Mouse (Mus musculus) limb, embryonic 14.5 days (tissue): ENCODE measurements at regions not wholly inside any gene's neighbourhood (a gene's known extent, or its start where the extent isn't known, plus 50 kb on each side); places are given as distances from the start of the nearest gene placed in this dataset.
"Not testable (repeated sequence)": the region's sequence is repeated elsewhere in the genome, so short reads cannot be mapped to it uniquely, and the experiment has no call there.

Experiments used
- ATAC-seq: fragments of 200-750 bp; cut with Nextera tagmentation; 2 replicates; pipeline ENCODE4 v1.8.0; 2017; ENCODE audit warnings: low read depth, moderate number of reproducible peaks, moderate TSS enrichment; ENCODE audit not compliant: low FRiP score
- DNase-seq: peaks from one replicate; pipeline ENCODE4 v3.0.0-alpha.2; 2015; ENCODE audit warnings: low spot score
- H3K27ac ChIP-seq: fragments of 300-500 bp; sonication (generic); replicated peaks from 2 replicates; pipeline ENCODE4 v1.5.1; 2014; ENCODE audit warnings: low read depth, mild to moderate bottlenecking, low read length, moderate library complexity, mixed read lengths
- H3K27me3 ChIP-seq: fragments of 300-500 bp; sonication (generic); 2 replicates; pipeline ENCODE4 v1.6.1; 2014; ENCODE audit warnings: low read length, mixed read lengths; ENCODE audit not compliant: control insufficient read depth, insufficient read depth
- H3K36me3 ChIP-seq: fragments of 300-500 bp; sonication (generic); 2 replicates; pipeline ENCODE4 v1.6.1; 2014; ENCODE audit warnings: mild to moderate bottlenecking, low read length, moderate library complexity, mixed read lengths; ENCODE audit not compliant: control insufficient read depth, insufficient read depth
- H3K4me1 ChIP-seq: fragments of 300-500 bp; sonication (generic); 2 replicates; pipeline ENCODE4 v1.6.1; 2014; ENCODE audit warnings: antibody characterized with exemption, low read length, mixed read lengths; ENCODE audit not compliant: control insufficient read depth, insufficient read depth
- H3K4me2 ChIP-seq: fragments of 300-500 bp; sonication (generic); replicated peaks from 2 replicates; pipeline ENCODE4 v1.6.1; 2014; ENCODE audit warnings: low read depth, mild to moderate bottlenecking, low read length, moderate library complexity; ENCODE audit not compliant: severe bottlenecking
- H3K4me3 ChIP-seq: fragments of 300-500 bp; sonication (generic); replicated peaks from 2 replicates; pipeline ENCODE4 v1.5.1; 2014; ENCODE audit warnings: low read length
- H3K9ac ChIP-seq: fragments of 300-500 bp; sonication (generic); 2 replicates; pipeline ENCODE4 v1.6.1; 2014; ENCODE audit warnings: mild to moderate bottlenecking, low read depth, low read length, moderate library complexity; ENCODE audit not compliant: severe bottlenecking
- H3K9me3 ChIP-seq: fragments of 300-500 bp; sonication (generic); 2 replicates; pipeline ENCODE4 v1.6.1; 2016; ENCODE audit warnings: low read length; ENCODE audit not compliant: control insufficient read depth
- POLR2A ChIP-seq: fragments of 200-500 bp; IDR thresholded peaks from 2 replicates; pipeline ENCODE4 v1.8.0; 2012; ENCODE audit warnings: inconsistent platforms, mild to moderate bottlenecking, moderate library complexity, borderline replicate concordance; ENCODE audit not compliant: insufficient read depth, insufficient read length; ENCODE audit errors: extremely low read depth
- WGBS: fragments of 180-500 bp; shearing (Covaris S2); extraction: QIAGEN DNeasy Blood & Tissue Kit; methylation state at CpG from one replicate; pipeline ENCODE4 v1.1.7; 2014; 5-methylcytosine and 5-hydroxymethylcytosine counted together

GRCm38 (mm10) chr13:11030874-11031273, 670.2 kb upstream of the Chrm3 start:
- not testable (repeated sequence) for H3K4me3 ChIP-seq, H3K27ac ChIP-seq, DNase-seq, ATAC-seq, H3K9ac ChIP-seq, H3K36me3 ChIP-seq, H3K4me1 ChIP-seq, H3K27me3 ChIP-seq, H3K4me2 ChIP-seq, H3K9me3 ChIP-seq

- no peak for ATAC-seq
- no peaks in the 10 kb centered on the region for H3K27me3 ChIP-seq
- H3K36me3 ChIP-seq = no peaks in the 10 kb centered on the region
- WGBS = 82% methylated on average over 4 of the region's 4 CpGs
- H3K27ac ChIP-seq = no peak overlapping the region
- H3K9ac ChIP-seq = no peak overlapping the region
- H3K4me1 ChIP-seq = no peaks in the 10 kb centered on the region
- DNase-seq = no peak
- H3K4me2 ChIP-seq = no peak overlapping the region
- no peaks in the 10 kb centered on the region for H3K9me3 ChIP-seq
- no peak for TF ChIP-seq POLR2A
- no peak overlapping the region for H3K4me3 ChIP-seq
These were observed 669.7 kb upstream of the Chrm3 start for GRCm38 (mm10) chr13:11030381-11030780.

- WGBS = 66% methylated on average over 3 of the region's 3 CpGs
- ATAC-seq (no peak), DNase-seq (no peak)
- no peaks in the 10 kb centered on the region for H3K27me3 ChIP-seq
- no peaks in the 10 kb centered on the region for H3K4me1 ChIP-seq
- no peaks in the 10 kb centered on the region for H3K9me3 ChIP-seq
- no peak for TF ChIP-seq POLR2A
- H3K36me3 ChIP-seq = no peaks in the 10 kb centered on the region
- no peak overlapping the region for H3K4me3 ChIP-seq
- H3K9ac ChIP-seq = no peak overlapping the region
- no peak overlapping the region for H3K27ac ChIP-seq
- no peak overlapping the region for H3K4me2 ChIP-seq
These were observed 665.3 kb upstream of the Chrm3 start for GRCm38 (mm10) chr13:11025918-11026317.

- no peaks in the 10 kb centered on the region for H3K36me3 ChIP-seq
- H3K4me1 ChIP-seq = no peaks in the 10 kb centered on the region
- no peak overlapping the region for H3K9ac ChIP-seq
- H3K9me3 ChIP-seq = no peaks in the 10 kb centered on the region
- H3K27ac ChIP-seq = no peak overlapping the region
- no peak overlapping the region for H3K4me3 ChIP-seq
- no peak for TF ChIP-seq POLR2A
- no peaks in the 10 kb centered on the region for H3K27me3 ChIP-seq
- 85% methylated on average over 2 of the region's 2 CpGs for WGBS
- DNase-seq (no peak), ATAC-seq (no peak)
- no peak overlapping the region for H3K4me2 ChIP-seq
These were observed 663.8 kb upstream of the Chrm3 start for GRCm38 (mm10) chr13:11024441-11024840.

GRCm38 (mm10) chr13:11017584-11017983, 656.9 kb upstream of the Chrm3 start:
- H3K4me1 ChIP-seq = no peaks in the 10 kb centered on the region
- H3K9ac ChIP-seq = no peak overlapping the region
- WGBS = 88% methylated on average over 7 of the region's 7 CpGs
- no peak overlapping the region for H3K4me3 ChIP-seq
- no peak for TF ChIP-seq POLR2A
- no peak overlapping the region for H3K27ac ChIP-seq
- DNase-seq = no peak
- H3K36me3 ChIP-seq = no peaks in the 10 kb centered on the region
- no peak for ATAC-seq
- no peaks in the 10 kb centered on the region for H3K9me3 ChIP-seq
- no peak overlapping the region for H3K4me2 ChIP-seq
- H3K27me3 ChIP-seq = no peaks in the 10 kb centered on the region

- no peaks in the 10 kb centered on the region for H3K4me1 ChIP-seq
- no peak overlapping the region for H3K4me3 ChIP-seq
- H3K27ac ChIP-seq = no peak overlapping the region
- ATAC-seq = no peak
- no peak for DNase-seq
- no peaks in the 10 kb centered on the region for H3K9me3 ChIP-seq
- no peaks in the 10 kb centered on the region for H3K27me3 ChIP-seq
- H3K9ac ChIP-seq = no peak overlapping the region
- 59% methylated on average over 4 of the region's 4 CpGs for WGBS
- TF ChIP-seq POLR2A = no peak
- no peaks in the 10 kb centered on the region for H3K36me3 ChIP-seq
- no peak overlapping the region for H3K4me2 ChIP-seq
These were observed 644.7 kb upstream of the Chrm3 start for GRCm38 (mm10) chr13:11005374-11005773.
